Mouse (Mus musculus) bone marrow macrophage, adult 2 months (primary cell): ENCODE measurements around the gene Gpr173.
"Not testable (repeated sequence)": the region's sequence is repeated elsewhere in the genome, so short reads cannot be mapped to it uniquely, and the experiment has no call there.

Experiments used
- CTCF ChIP-seq: IDR thresholded peaks from 2 replicates; pipeline ENCODE4 v1.5.1; 2012; ENCODE audit warnings: low read depth, mild to moderate bottlenecking, low read length, moderate library complexity
- POLR2A ChIP-seq: IDR thresholded peaks from 2 replicates; pipeline ENCODE4 v1.6.1; 2012; ENCODE audit warnings: mild to moderate bottlenecking, low read depth, low read length, borderline replicate concordance

- not testable (repeated sequence) for TF ChIP-seq POLR2A, CTCF
Observed at GRCm38 (mm10) chrX:152336123-152336522, 32.4 kb downstream of the Gpr173 start.
